8 mouse cellular contexts compared by ENCODE assay signal in the genomic region with DNA sequence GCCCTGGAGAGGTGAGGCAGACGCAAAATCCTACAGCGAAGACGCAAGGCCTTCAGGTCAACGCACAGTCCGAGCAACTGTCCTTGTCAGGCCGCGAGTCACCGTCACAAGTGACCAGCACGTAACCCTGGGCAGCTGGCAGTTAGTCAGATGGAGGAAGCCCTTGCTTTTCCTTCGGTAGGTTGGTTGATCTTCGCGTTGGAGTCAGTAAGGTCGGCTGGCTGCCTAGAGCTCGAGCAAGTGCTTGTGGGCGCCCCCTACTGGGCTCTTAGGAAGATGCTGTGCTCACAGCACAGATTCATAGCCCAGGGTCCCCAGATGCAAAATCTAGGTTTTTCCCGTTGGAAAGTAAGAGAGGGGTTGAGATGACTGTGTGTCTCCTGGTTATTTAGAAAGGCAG. TPM values are rescaled to one million over a fixed set of nuclear protein-coding genes. Genes with fewer than 3 reads are reported as not detected.
DNase-seq lines count a peak whose midpoint lies in the region; ATAC-seq lines count a peak whose summit lies in the region.

No protein-coding gene starts in this region.

- ATAC-seq in megakaryocyte-erythroid progenitor cell, adult 5-6 weeks (replicated peaks; ENCODE audit: low FRiP score, low TSS enrichment, poor library complexity, severe bottlenecking): peak; percentile 85

- peak; percentile 51 for DNase-seq in gastrocnemius, adult 18-20 months (ENCODE audit: low spot score)
- no peak for DNase-seq in gastrocnemius, postnatal 25 days
- peak; percentile 90 to 93 for DNase-seq in cerebellum, postnatal 14 days
- DNase-seq in frontal cortex, postnatal 25 days (ENCODE audit: low spot score in 2 of 2): peak; percentile 61 to 65
- peak; percentile 35 for DNase-seq in hindlimb bud, embryonic 11.5 days (ENCODE audit: extremely low spot score, low read depth, low spot score)
- peak; percentile 55 to 81 for DNase-seq in left cerebral cortex, postnatal 10 days (ENCODE audit: extremely low spot score in 1 of 2, low spot score in 2 of 2)
- peak; percentile 61 for DNase-seq in right cerebral cortex, postnatal 25 days

- intact Hi-C loops in left cerebral cortex, postnatal 10 days (cut with DNase I): no loop called here

RNA-seq across cellular contexts. Expression of a gene that starts 17.2 kb away (rescaled TPM):
- total RNA-seq in gastrocnemius, adult 18-20 months (2021): under 1 TPM; 0.05 to 0.21 TPM
- under 1 TPM; 0.13 to 0.21 TPM for total RNA-seq in gastrocnemius, postnatal 25 days (2021)
- total RNA-seq in left cerebral cortex, postnatal 10 days (2021): 10 to 100 TPM; 30.6 to 39.3 TPM
- not detected in 2 replicates for total RNA-seq in megakaryocyte-erythroid progenitor cell, adult 5-6 weeks (2014; fragmentation: Nextera tagmentation)
- total RNA-seq in megakaryocyte-erythroid progenitor cell, adult 5-6 weeks (2017): not detected in 2 replicates

RNA-seq across cellular contexts. Expression of a gene that starts 24.1 kb away (rescaled TPM):
- 1 to 10 TPM in 1 of 2 experiments, under 1 TPM in 1; 0.62 to 1.5 TPM for total RNA-seq in gastrocnemius, adult 18-20 months (2021)
- under 1 TPM; 0.40 to 0.74 TPM for total RNA-seq in gastrocnemius, postnatal 25 days (2021)
- not detected for total RNA-seq in left cerebral cortex, postnatal 10 days (2021)
- not detected in 2 replicates for total RNA-seq in megakaryocyte-erythroid progenitor cell, adult 5-6 weeks (2014; fragmentation: Nextera tagmentation)
- not detected in 2 replicates for total RNA-seq in megakaryocyte-erythroid progenitor cell, adult 5-6 weeks (2017)

RNA-seq across cellular contexts. Expression of a gene that starts 53.8 kb away (rescaled TPM):
- 1 to 10 TPM; 2.6 to 3.1 TPM for total RNA-seq in gastrocnemius, adult 18-20 months (2021)
- total RNA-seq in gastrocnemius, postnatal 25 days (2021): 1 to 10 TPM; 3.2 to 3.7 TPM
- 10 to 100 TPM; 14.7 to 18.8 TPM for total RNA-seq in left cerebral cortex, postnatal 10 days (2021)
- 20.9 and 32.3 TPM in 2 replicates for total RNA-seq in megakaryocyte-erythroid progenitor cell, adult 5-6 weeks (2014; fragmentation: Nextera tagmentation)
- 3.3 and 4.4 TPM in 2 replicates for total RNA-seq in megakaryocyte-erythroid progenitor cell, adult 5-6 weeks (2017)

RNA-seq across cellular contexts. Expression of a gene that starts 53.9 kb away (rescaled TPM):
- total RNA-seq in gastrocnemius, adult 18-20 months (2021): 10 to 100 TPM; 17.1 to 20.6 TPM
- total RNA-seq in gastrocnemius, postnatal 25 days (2021): 10 to 100 TPM; 18.6 to 20.8 TPM
- 10 to 100 TPM; 57.8 to 58.7 TPM for total RNA-seq in left cerebral cortex, postnatal 10 days (2021)
- total RNA-seq in megakaryocyte-erythroid progenitor cell, adult 5-6 weeks (2014; fragmentation: Nextera tagmentation): 64.6 and 73.5 TPM in 2 replicates
- 41.7 and 50.7 TPM in 2 replicates for total RNA-seq in megakaryocyte-erythroid progenitor cell, adult 5-6 weeks (2017)

Comparison
In these comparisons a context has a peak if more than half of its experiments do, and no peak if none do; other contexts are left out.
1. RNA of a gene that starts 17.2 kb away (total RNA-seq): 30.6 to 39.3 TPM in left cerebral cortex, postnatal 10 days; 0.13 to 0.21 TPM in gastrocnemius, postnatal 25 days, 0.05 to 0.21 TPM in gastrocnemius, adult 18-20 months and not detected in megakaryocyte-erythroid progenitor cell, adult 5-6 weeks; every median in the first group is over 10 times any median in the second.